Mouse (Mus musculus) cerebellum, postnatal 14 days (tissue): Measurements from ENCODE around the gene Adgra1.
A peak's percentile ranks its signal among the peaks of the same experiment; 100 is the strongest.

ENCODE experiments used
- DNase-seq, 2 experiments: peaks; one replicate each; pipeline ENCODE4 v3.0.0; 2021; ENCODE audit warnings: mixed read lengths in 2 of 2

The Adgra1 gene

GRCm38 (mm10) chr7:139850677-139851076 is 16.7 kb downstream of the Adgra1 start:
- DNase-seq = no peak

- peak in 1 of 2 experiments; percentile 26 for DNase-seq
These were observed 17.1 kb downstream of the Adgra1 start for GRCm38 (mm10) chr7:139851098-139851497.

- DNase-seq = no peak
These were observed 21.3 kb downstream of the Adgra1 start for GRCm38 (mm10) chr7:139855261-139855660.

- peak; percentile 85 to 86 for DNase-seq
These were observed 27.4 kb downstream of the Adgra1 start for GRCm38 (mm10) chr7:139861411-139861810.

- no peak for DNase-seq
These were observed 29.1 kb downstream of the Adgra1 start for GRCm38 (mm10) chr7:139863076-139863475.

GRCm38 (mm10) chr7:139864253-139864652 is 30.3 kb downstream of the Adgra1 start:
- DNase-seq = peak; percentile 57 to 70

GRCm38 (mm10) chr7:139864871-139865270 is 30.9 kb downstream of the Adgra1 start:
- no peak for DNase-seq

- DNase-seq = no peak
These were observed 37.0 kb downstream of the Adgra1 start for GRCm38 (mm10) chr7:139871014-139871413.

GRCm38 (mm10) chr7:139877167-139877792 is 43.3 kb downstream of the Adgra1 start:
- peak; percentile 77 to 81 for DNase-seq

- no peak for DNase-seq
These were observed 44.1 kb downstream of the Adgra1 start for GRCm38 (mm10) chr7:139878122-139878521.

GRCm38 (mm10) chr7:139878621-139879020 is 44.6 kb downstream of the Adgra1 start:
- no peak for DNase-seq

- DNase-seq = no peak
These were observed 49.6 kb downstream of the Adgra1 start for GRCm38 (mm10) chr7:139883545-139883944.

GRCm38 (mm10) chr7:139891779-139892178 is 57.8 kb downstream of the Adgra1 start:
- peak in 1 of 2 experiments; percentile 55 for DNase-seq

GRCm38 (mm10) chr7:139894655-139895557 is 60.9 kb downstream of the Adgra1 start, which contains the start of gene Kndc1:
Gene Kndc1 (plus strand): TSS chr7:139894696.
- peak; percentile 78 to 85 for DNase-seq

GRCm38 (mm10) chr7:139896271-139896670 is 62.3 kb downstream of the Adgra1 start:
- no peak for DNase-seq

- DNase-seq = no peak
These were observed 62.8 kb downstream of the Adgra1 start for GRCm38 (mm10) chr7:139896796-139897195.

GRCm38 (mm10) chr7:139898606-139899005 is 64.6 kb downstream of the Adgra1 start:
- DNase-seq = peak in 1 of 2 experiments; percentile 61

GRCm38 (mm10) chr7:139899505-139899904 is 65.5 kb downstream of the Adgra1 start:
- peak; percentile 81 to 89 for DNase-seq

GRCm38 (mm10) chr7:139900456-139900855 is 66.5 kb downstream of the Adgra1 start:
- DNase-seq = no peak

- peak; percentile 76 to 88 for DNase-seq
These were observed 66.9 kb downstream of the Adgra1 start for GRCm38 (mm10) chr7:139900896-139901295.

- DNase-seq = no peak
These were observed 68.0 kb downstream of the Adgra1 start for GRCm38 (mm10) chr7:139901981-139902380.

- DNase-seq = no peak
These were observed 71.3 kb downstream of the Adgra1 start for GRCm38 (mm10) chr7:139905261-139905660.

GRCm38 (mm10) chr7:139905661-139906060 is 71.7 kb downstream of the Adgra1 start:
- DNase-seq = peak; percentile 69 to 72

- DNase-seq = peak; percentile 67 to 71
These were observed 74.2 kb downstream of the Adgra1 start for GRCm38 (mm10) chr7:139908176-139908575.
